Mouse (Mus musculus) CH12.LX (cell line): ENCODE measurements around the gene Rassf5. TPM values are rescaled to one million over a fixed set of nuclear protein-coding genes. Genes with fewer than 3 reads are reported as not detected.

ENCODE experiments used
- DNase-seq: peaks from one replicate; pipeline ENCODE4 v3.0.0-alpha.2; 2013; ENCODE audit errors: extremely low read depth
- H3K27ac ChIP-seq: 2 replicates; pipeline ENCODE4 v1.5.1; 2012; ENCODE audit warnings: low read depth, mild to moderate bottlenecking, control low read depth, moderate library complexity; ENCODE audit not compliant: insufficient read depth
- H3K27me3 ChIP-seq: replicated peaks from 2 replicates; pipeline ENCODE3; 2012; ENCODE audit warnings: inconsistent platforms
- H3K36me3 ChIP-seq, 2 experiments: replicated peaks in 1 of 2; 2 replicates each; pipeline versions ENCODE3 to v1.6.1; 2012; ENCODE audit warnings: inconsistent platforms in 1 of 2, low read length in 1 of 2, mild to moderate bottlenecking in 1 of 2, mixed read lengths in 1 of 2, moderate library complexity in 1 of 2; ENCODE audit not compliant: control insufficient read depth in 1 of 2, insufficient read depth in 1 of 2
- H3K4me1 ChIP-seq, 2 experiments: 2 replicates each; pipeline ENCODE4 v1.6.1; 2012; ENCODE audit warnings: inconsistent platforms in 1 of 2, moderate library complexity in 1 of 2; ENCODE audit not compliant: insufficient read depth in 2 of 2, control insufficient read depth in 1 of 2
- H3K4me2 ChIP-seq: 2 replicates; pipeline ENCODE4 v1.6.1; 2012; ENCODE audit warnings: low read depth, mild to moderate bottlenecking, control low read depth; ENCODE audit not compliant: poor library complexity, insufficient read depth, severe bottlenecking
- H3K4me3 ChIP-seq, 3 experiments: fragments of 150-350 bp in 1 of 3; sonication (generic) in 1 of 3; replicated peaks in 1 of 3; 2 replicates each; pipeline versions ENCODE3 to v1.5.1; 2011 to 2012; ENCODE audit warnings: low read depth in 2 of 3, low read length in 2 of 3, mild to moderate bottlenecking in 2 of 3, moderate library complexity in 2 of 3, control low read depth in 1 of 3, improper control_type of control experiment in 1 of 3, inconsistent platforms in 1 of 3, mixed read lengths in 1 of 3; ENCODE audit not compliant: poor library complexity in 1 of 3
- H3K79me2 ChIP-seq: replicated peaks from 2 replicates; pipeline ENCODE4 v1.6.1; 2012; ENCODE audit warnings: mild to moderate bottlenecking, moderate library complexity; ENCODE audit not compliant: control insufficient read depth, poor library complexity, insufficient read depth, severe bottlenecking; ENCODE audit errors: extremely low read depth
- H3K9ac ChIP-seq: 2 replicates; pipeline ENCODE4 v1.6.1; 2012; ENCODE audit warnings: low read depth, mild to moderate bottlenecking, control low read depth, moderate library complexity; ENCODE audit not compliant: insufficient read depth
- H3K9me3 ChIP-seq: replicated peaks from 2 replicates; pipeline ENCODE3; 2012; ENCODE audit warnings: low read length, inconsistent platforms, mixed read lengths
- CTCF ChIP-seq, 2 experiments: IDR thresholded peaks in 1 of 2; conservative IDR thresholded peaks in 1 of 2; 2 replicates each; pipeline ENCODE4 v1.5.1; 2011 to 2012; ENCODE audit warnings: low read depth in 2 of 2, low read length in 2 of 2, improper control_type of control experiment in 1 of 2, inconsistent platforms in 1 of 2, mild to moderate bottlenecking in 1 of 2, moderate library complexity in 1 of 2
- ETS1 ChIP-seq: conservative IDR thresholded peaks from 2 replicates; pipeline ENCODE4 v1.6.1; 2012; ENCODE audit warnings: low read depth, mild to moderate bottlenecking, inconsistent platforms, low read length, improper control_type of control experiment, moderate library complexity
- HCFC1 ChIP-seq: IDR thresholded peaks from 2 replicates; pipeline ENCODE4 v1.6.1; 2012; ENCODE audit warnings: low read depth, mild to moderate bottlenecking, inconsistent platforms, low read length, improper control_type of control experiment
- JUND ChIP-seq: conservative IDR thresholded peaks from 2 replicates; pipeline ENCODE4 v1.6.1; 2011; ENCODE audit warnings: low read depth, low read length, improper control_type of control experiment
- KAT2A ChIP-seq: IDR thresholded peaks from 2 replicates; pipeline ENCODE4 v1.6.1; 2012; ENCODE audit warnings: low read length, improper control_type of control experiment, inconsistent platforms; ENCODE audit not compliant: insufficient replicate concordance
- MYC ChIP-seq: IDR thresholded peaks from 2 replicates; pipeline ENCODE4 v1.6.1; 2011; ENCODE audit warnings: low read depth, mild to moderate bottlenecking, improper control_type of control experiment, low read length
- NELFE ChIP-seq: IDR thresholded peaks from 2 replicates; pipeline ENCODE4 v1.6.1; 2011; ENCODE audit warnings: low read depth, low read length, improper control_type of control experiment
- NRF1 ChIP-seq: IDR thresholded peaks from 2 replicates; pipeline ENCODE4 v1.6.1; 2014; ENCODE audit warnings: low read depth, mild to moderate bottlenecking, inconsistent platforms, low read length, improper control_type of control experiment, moderate library complexity
- PAX5 ChIP-seq: IDR thresholded peaks from 2 replicates; pipeline ENCODE4 v1.6.1; 2012; ENCODE audit warnings: low read length, inconsistent platforms, mixed read lengths
- POLR2AphosphoS2 ChIP-seq: IDR thresholded peaks from 2 replicates; pipeline ENCODE4 v1.6.1; 2011; ENCODE audit warnings: low read depth, low read length, improper control_type of control experiment
- SIN3A ChIP-seq: IDR thresholded peaks from 2 replicates; pipeline ENCODE4 v1.6.1; 2012; ENCODE audit warnings: low read length, improper control_type of control experiment, inconsistent platforms
- TBP ChIP-seq: conservative IDR thresholded peaks from 2 replicates; pipeline ENCODE4 v1.6.1; 2011; ENCODE audit warnings: low read depth, low read length, improper control_type of control experiment
- TCF12 ChIP-seq: IDR thresholded peaks from 2 replicates; pipeline ENCODE4 v1.6.1; 2014; ENCODE audit warnings: low read depth, mild to moderate bottlenecking, inconsistent platforms, low read length, improper control_type of control experiment
- UBTF ChIP-seq: IDR thresholded peaks from 2 replicates; pipeline ENCODE4 v1.6.1; 2012; ENCODE audit warnings: low read depth, mild to moderate bottlenecking, inconsistent platforms, low read length, improper control_type of control experiment, moderate library complexity
- USF2 ChIP-seq: conservative IDR thresholded peaks from 2 replicates; pipeline ENCODE4 v1.6.1; 2011; ENCODE audit warnings: low read depth, low read length, improper control_type of control experiment
- ZC3H11A ChIP-seq: IDR thresholded peaks from 2 replicates; pipeline ENCODE4 v1.6.1; 2012; ENCODE audit warnings: low read depth, mild to moderate bottlenecking, inconsistent platforms, low read length, improper control_type of control experiment
- ZMIZ1 ChIP-seq: IDR thresholded peaks from 2 replicates; pipeline ENCODE4 v1.6.1; 2012; ENCODE audit warnings: low read depth, mild to moderate bottlenecking, inconsistent platforms, low read length, improper control_type of control experiment
- dilution Hi-C: fragments of 300-500 bp; cut with MboI; formaldehyde crosslinking; loops from 2 replicates; pipeline ENCODE4 v1.14.3; 2020; ENCODE audit warnings: low sequenced_read_pairs; ENCODE audit not compliant: extremely low pct_unique_long_range_greater_than_20kb, extremely low pct_ligation_motif_present
- in situ Hi-C: fragments of 300-500 bp; cut with MboI; formaldehyde crosslinking; loops from 3 replicates; pipeline ENCODE4 v1.14.3; 2019; ENCODE audit warnings: low sequenced_read_pairs, low pct_ligation_motif_present, low pct_unique_long_range_greater_than_20kb, mixed read lengths
- polyA plus RNA-seq: library from polyadenylated mRNA; unstranded; fragments of >175 nt; gene quantifications from 2 replicates; pipeline ENCODE4 v1.2.1, GENCODE M21; 2012; ENCODE audit warnings: low read depth; ENCODE audit not compliant: insufficient read length
- total RNA-seq, 2 experiments: library from RNA; depleted of rRNA; stranded (reverse); fragments of 300-350 nt in 1 of 2; fragments of >200 nt in 1 of 2; gene quantifications; 2 replicates each; pipeline ENCODE4 v1.2.3; 2012 to 2014

The Rassf5 gene
- total and polyA plus RNA-seq, 3 experiments = 11.5 to 32.1 (median 16.3) TPM

- H3K27ac ChIP-seq = no peak overlapping the region
- no peak overlapping the region for H3K9ac ChIP-seq
- dilution Hi-C loops = no loop called here
- H3K79me2 ChIP-seq = peaks cover 8% of the 10 kb centered on the region
- in situ Hi-C loops = no loop called here
- no peak for DNase-seq
- no peaks in the 10 kb centered on the region for H3K27me3 ChIP-seq
- no peak overlapping the region for H3K4me3 ChIP-seq
- no peak overlapping the region for H3K4me2 ChIP-seq
- no peaks in the 10 kb centered on the region for H3K9me3 ChIP-seq
- no peak for TF ChIP-seq PAX5
- TF ChIP-seq ZMIZ1 = no peak
- TF ChIP-seq CTCF (conservative IDR thresholded peaks at IDR 0.05 in 1 of 2, IDR thresholded peaks at IDR 0.05 in 1 of 2; ENCODE audit: low read depth in 2 of 2, low read length in 2 of 2) = no peak
- TF ChIP-seq HCFC1 = no peak
- no peak for TF ChIP-seq TBP
- TF ChIP-seq NELFE = no peak
- TF ChIP-seq POLR2AphosphoS2 = no peak
- no peak for TF ChIP-seq UBTF
- no peak for TF ChIP-seq TCF12
- TF ChIP-seq ETS1 = no peak
- TF ChIP-seq SIN3A = no peak
- no peak for TF ChIP-seq MYC
- TF ChIP-seq NRF1 = no peak
- no peak for TF ChIP-seq ZC3H11A
- TF ChIP-seq JUND = no peak
- TF ChIP-seq KAT2A = no peak
- TF ChIP-seq USF2 = no peak
- H3K4me1 ChIP-seq = peaks cover 38 to 63% of the 10 kb centered on the region in 2 experiments
- H3K36me3 ChIP-seq = peaks cover 0 to 9% of the 10 kb centered on the region in 2 experiments
These were observed 43.7 kb downstream of the Rassf5 start for GRCm38 (mm10) chr1:131201391-131201790.

GRCm38 (mm10) chr1:131200588-131200987 lies 44.5 kb downstream of the Rassf5 start:
- Histone ChIP-seq H3K9me3 (no peaks in the 10 kb centered on the region), H3K4me3 (no peak overlapping the region), H3K4me2 (no peak overlapping the region), H3K4me1 (peaks cover 38 to 70% of the 10 kb centered on the region in 2 experiments)
- dilution Hi-C loops = no loop called here
- TF ChIP-seq POLR2AphosphoS2 = no peak
- TF ChIP-seq KAT2A = no peak
- TF ChIP-seq, all 38 proteins: peak for 0
- no peak overlapping the region for H3K27ac ChIP-seq
- no peak for DNase-seq
- in situ Hi-C loops = no loop called here
- H3K36me3 ChIP-seq = peaks cover 2 to 15% of the 10 kb centered on the region in 2 experiments
- H3K79me2 ChIP-seq = peaks cover 10% of the 10 kb centered on the region
- H3K27me3 ChIP-seq = no peaks in the 10 kb centered on the region
- H3K9ac ChIP-seq = no peak overlapping the region
